Mouse (Mus musculus) layer of hippocampus, adult 18-20 months (tissue): ENCODE data around the gene Mbd4. TPM values are rescaled to one million over a fixed set of nuclear protein-coding genes. Genes with fewer than 3 reads are reported as not detected.
A peak's percentile ranks its signal among the peaks of the same experiment; 100 is the strongest.

ENCODE experiments used
- DNase-seq, 2 experiments: peaks; one replicate each; pipeline ENCODE4 v3.0.0; 2022; ENCODE audit warnings: low spot score in 2 of 2
- total RNA-seq, 2 experiments: library from RNA; stranded (reverse); gene quantifications; 2 replicates each; pipeline ENCODE4 v1.2.3; 2021

Mbd4 gene
- total RNA-seq, 2 experiments from 2014 or later, result 5.8 to 7.2 TPM

DNA sequence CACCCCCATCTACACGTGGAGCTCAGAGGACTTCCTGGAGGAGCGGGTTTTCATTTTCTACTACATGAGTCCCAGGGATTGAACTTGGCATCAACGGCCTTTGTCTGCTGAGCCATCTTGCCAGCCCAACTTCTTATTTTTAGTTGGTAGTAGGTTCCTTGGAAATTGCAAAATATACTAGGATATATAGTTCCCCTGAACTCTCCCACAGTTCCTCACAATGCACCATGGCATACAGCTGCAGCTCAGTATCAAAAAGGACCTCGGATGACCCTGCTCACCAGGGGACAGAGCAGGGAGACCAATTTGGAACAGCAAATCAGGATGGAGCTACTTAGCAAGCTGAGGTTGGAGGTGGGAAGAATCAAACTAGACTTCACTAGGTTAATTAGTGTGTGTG lies 38.1 kb downstream of the Mbd4 start:
- no peak for DNase-seq

DNA sequence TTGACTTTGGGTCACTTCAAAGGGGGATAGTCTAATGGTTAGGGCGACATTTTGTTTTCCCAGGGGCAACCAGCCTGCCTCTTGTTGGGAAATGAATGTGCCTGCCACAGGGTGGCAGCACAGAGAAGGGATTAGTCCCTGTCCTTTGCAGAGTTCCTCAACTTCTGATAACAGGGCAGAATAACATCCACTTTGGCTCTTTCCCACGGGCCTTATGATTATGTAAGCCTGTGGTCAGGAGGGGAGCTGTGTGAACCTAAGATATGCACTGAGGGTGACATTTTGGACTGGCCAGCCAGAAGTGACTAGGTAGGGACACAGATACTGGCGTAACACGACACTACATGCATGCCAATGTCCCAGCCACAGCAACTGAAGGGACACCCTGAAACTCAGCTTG lies 39.1 kb downstream of the Mbd4 start:
- peak; percentile 36 to 68 for DNase-seq

DNA sequence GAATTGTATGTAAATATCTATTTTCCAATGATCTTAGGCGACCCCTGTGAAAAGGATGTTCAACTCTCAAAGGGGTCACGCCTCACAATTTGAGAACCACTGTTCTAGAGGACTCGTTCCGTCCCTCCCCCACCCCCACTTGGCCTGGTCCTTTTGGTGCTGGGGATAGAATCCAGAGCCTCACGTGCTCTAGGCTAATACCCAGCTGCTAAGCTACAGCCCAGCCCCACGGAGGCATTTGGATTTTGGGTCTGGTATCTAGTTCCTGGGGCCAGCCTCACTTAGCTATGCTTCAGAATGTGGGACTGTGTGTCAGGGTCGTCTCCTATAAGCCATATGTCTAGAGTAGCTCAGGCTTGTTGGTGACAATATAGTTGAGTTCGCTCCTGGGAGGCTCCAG lies 41.6 kb downstream of the Mbd4 start:
- DNase-seq, result no peak

DNA sequence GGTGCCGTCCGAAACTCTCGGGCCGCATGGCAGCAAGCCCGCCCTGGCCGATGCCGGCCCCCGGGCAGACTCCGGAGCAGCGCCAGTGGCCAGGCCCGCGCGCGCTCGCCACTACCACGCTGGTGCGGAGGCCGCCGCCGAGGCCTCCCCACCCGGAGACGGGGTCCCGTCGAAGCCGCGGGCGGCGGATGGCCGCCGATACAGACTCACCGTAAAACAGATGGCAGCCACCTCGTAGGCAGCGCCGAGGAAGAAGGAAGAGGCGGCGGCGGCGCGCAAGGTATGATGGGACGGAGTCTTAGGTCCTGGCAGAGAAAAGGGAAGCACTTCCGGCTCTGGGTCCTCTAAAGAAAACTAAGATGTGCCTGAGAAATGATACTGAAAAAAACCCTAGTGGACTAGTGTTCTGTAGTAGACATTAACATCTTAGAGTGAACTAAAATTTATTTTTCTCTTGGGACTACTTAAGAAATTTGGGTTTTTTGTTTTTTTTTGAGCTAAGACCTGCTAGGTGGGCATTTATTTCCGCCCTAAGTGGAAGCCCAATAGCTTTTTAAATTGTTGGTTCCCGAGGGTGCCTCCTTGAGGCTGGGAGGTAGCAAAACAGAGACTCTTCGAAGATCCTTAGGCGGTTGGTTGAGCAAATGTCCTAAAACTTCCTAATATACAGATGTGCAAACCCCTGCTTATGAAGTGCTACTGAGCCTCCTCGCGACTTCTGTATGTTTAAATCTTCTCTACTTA lies 44.5 kb downstream of the Mbd4 start, which contains the start of gene Rpl32:
Rpl32 (minus strand) TSS at position 260 of the 744 bp plus-strand sequence.
- DNase-seq, result peak; percentile 82 to 92

DNA sequence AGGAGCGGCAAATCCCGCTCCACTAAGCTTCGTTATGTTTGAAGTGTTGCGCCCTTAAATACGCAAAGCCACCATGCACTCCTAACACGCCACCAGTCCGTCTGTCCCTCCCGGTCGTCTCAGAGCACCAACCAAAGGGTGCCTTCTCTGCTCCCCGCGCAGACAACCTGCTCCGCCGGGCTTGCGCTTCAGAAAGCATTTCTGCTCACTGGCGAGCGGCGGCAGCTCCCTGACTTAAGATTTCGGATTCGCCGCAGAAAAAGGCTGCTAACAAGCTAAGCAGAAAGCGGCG lies 45.0 kb downstream of the Mbd4 start:
- no peak for DNase-seq

DNA sequence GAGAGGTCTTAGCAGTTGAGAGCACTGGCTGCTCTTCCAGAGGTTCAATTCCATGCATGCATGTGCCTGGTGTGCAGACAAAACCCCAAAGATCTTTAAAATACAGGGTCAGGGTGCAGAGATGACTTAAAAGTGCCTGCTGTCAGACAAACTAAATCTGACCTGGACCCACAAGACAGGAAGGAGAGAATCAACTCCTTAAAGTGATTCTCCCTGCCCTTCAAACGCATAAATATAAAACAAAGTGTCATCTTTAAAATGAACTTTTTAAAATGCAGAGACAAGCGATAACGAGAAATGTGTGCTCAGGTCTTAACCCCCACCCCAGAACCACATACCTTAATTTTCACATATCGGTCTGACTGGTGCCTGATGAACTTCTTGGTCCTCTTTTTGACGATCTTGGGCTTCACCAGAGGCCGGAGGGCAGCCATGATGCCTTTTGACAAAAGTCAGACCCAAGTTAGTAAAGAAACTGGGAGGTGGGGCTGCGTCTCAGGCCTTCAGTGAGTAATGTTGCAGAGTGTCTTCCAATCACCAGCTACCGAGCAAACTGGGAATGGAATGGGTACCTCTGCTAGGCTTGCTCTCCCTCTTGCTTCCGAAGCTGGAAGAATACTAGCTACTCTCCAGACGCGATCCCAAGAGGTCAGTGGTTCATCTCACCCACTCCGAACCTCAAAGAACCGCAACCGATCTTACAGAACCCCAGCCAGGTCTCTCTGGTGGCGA lies 45.5 kb downstream of the Mbd4 start:
- no peak for DNase-seq

DNA sequence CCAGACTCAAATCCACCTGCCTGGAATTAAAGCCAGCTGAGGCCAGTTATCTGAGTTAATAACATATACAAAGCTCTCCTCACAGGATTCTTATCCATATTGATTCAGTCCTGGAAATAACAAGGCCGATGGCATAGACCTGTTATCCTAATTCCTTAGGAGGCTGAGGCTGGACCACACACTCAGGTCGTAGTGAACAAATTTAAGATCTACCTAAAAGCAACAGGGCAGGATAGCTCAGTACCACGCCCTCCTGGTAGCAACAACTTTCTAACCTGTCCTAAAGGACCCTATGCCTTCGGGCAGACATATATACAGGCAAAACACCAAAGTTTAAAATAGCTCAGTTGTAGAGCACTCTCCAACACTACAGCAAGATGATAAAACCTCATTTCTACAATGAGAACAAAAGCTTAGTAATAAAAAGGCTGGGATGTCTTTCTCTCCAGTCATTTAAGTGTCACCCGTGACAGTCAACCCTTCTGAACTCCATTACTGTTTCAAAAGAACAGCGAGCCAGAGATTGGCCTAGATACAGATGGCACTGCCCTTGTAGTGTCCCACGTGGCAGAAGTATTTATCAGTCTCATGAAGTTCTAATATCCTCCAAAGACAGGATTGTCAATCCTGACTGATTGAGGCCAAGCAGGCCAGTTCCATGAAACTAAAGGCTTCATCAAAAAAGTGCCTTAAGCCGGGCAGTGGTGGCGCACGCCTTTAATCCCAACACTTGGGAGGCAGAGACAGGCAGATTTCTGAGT lies 48.6 kb downstream of the Mbd4 start:
- DNase-seq, result no peak

DNA sequence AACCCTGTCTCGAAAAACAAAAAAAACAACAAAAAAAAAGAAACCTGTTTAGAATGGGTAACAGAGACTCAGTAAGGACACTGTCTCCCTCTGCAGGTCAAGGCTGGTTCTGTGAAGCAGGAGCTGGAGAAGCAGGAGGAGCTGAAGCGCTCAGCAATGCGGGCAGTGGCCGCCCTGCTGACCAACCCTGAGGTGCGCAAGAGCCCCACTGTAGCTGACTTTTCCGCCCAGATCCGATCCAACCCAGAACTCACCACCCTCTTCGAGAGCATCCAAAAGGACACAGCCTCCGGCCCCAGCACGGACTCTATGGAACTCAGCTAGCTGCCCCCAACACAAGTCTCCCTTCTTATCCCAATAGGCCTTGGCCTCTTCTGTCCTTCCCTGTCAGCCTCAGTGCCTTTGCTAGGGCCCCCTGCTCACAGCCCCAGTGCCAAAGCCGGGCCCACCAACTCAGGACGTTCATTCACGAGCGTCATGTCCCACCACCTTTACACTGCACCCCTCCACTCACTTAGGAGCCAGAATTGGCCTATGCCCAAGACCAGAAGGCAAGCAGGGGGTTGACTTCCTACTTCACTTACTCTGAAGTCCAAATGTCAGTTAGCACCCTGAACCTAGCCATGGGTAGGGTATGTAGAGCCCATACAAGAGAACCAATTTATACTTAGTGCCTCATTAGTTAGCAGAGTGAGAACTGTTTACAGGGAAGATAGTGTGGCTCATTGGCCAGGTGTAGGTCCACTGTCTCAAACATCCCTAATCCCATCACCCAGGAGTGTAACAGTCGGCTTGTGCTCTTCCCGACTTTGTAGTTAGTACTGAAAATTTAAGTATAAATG lies 49.4 kb downstream of the Mbd4 start:
- peak in 1 of 2 experiments; percentile 83 for DNase-seq

DNA sequence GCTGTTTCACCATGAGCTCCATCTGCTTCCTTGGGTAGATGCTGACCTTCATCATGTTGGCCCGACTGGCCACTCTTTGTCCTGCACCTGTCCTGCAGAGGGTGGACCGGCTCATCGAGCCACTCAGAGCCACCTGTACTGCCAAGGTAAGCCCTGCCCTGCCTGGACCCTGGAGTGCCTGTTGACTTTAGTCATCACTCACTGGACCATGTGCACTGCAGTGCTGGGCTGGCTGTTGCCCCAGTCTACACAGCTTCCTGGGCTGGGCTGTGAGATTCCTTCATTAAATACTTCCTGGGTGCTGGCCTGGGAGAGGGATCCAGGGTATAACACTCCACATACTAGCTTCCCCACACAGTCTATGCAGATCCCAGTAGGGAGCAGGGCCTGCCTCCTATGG lies 51.4 kb downstream of the Mbd4 start:
- DNase-seq, result no peak

DNA sequence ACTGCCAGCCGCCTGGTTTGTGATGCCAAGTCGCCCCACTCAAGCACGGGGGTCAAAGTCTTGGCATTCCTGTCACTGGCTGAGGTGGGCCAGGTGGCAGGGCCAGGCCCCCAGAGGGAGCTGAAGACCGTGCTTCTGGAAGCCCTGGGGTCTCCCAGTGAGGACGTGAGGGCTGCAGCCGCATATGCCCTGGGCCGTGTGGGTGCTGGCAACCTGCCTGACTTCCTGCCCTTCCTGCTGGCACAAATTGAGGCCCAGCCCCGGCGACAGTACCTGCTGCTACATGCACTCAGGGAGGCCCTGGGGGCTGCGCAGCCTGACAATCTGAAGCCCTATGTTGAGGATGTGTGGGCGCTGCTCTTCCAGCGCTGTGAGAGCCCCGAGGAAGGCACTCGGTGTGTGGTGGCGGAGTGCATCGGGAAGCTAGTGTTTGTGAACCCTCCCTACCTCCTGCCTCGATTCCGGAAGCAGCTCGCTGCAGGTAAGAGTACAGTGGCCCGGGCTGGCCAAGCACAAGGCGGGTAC lies 60.4 kb downstream of the Mbd4 start:
- DNase-seq, result no peak

DNA sequence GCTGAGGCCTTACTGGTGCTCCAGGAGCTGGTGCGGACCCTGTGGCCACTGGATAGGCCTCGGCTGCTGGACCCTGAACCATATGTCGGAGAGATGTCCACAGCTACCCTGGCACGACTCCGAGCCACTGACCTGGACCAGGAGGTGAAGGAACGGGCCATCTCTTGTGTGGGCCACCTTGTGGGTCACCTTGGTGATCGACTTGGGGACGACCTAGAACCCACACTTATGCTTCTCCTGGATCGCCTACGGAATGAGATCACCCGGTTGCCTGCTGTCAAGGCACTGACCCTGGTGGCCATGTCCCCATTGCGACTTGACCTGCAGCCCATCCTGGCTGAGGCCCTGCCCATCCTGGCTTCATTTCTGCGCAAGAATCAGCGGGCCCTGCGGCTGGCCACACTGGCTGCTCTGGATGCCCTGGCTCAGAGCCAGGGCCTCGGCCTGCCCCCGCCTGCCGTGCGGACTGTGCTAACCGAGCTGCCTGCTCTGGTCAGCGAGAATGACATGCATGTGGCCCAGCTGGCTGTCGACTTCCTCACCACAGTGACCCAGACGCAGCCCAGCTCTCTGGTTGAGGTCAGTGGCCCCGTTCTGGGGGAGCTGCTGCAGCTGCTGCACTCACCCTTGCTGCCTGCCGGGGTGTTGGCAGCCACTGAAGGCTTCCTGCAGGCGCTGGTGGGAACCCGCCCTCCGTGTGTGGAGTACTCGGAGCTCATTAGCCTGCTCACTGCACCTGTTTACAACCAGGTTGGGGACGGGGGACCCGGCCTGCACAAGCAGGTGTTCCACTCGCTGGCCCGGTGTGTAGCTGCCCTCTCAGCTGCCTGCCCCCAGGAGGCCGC lies 61.1 kb downstream of the Mbd4 start:
- DNase-seq, result no peak

DNA sequence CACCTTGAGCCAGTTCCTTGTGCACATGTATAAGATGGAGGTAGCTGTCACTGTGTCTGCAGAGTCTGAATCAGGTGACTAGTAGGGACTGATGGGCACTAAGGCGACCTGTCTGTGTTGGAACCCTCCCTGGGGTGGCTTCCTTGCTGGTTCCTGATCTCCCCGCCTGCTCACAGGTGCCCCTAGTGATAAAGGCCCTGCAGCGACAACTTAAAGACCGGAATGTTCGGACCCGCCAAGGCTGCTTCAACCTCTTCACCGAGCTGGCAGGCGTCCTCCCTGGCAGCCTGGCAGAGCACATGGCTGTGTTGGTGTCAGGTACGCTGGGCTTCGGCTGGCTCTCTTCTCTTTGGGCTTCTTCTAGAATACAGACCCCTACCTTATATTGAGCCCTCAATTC lies 62.2 kb downstream of the Mbd4 start:
- DNase-seq, result no peak

Other genes starting within 250 kb of the Mbd4 start
- 10 to 100 TPM; 78.5 to 79.3 TPM for gene Raf1, start 176.7 kb downstream of the Mbd4 start, total RNA-seq
- under 1 TPM in 1 of 2 experiments, not detected in 1; 0.52 TPM for gene Tmem40, start 91.0 kb downstream of the Mbd4 start, total RNA-seq
- 1 to 10 TPM; 2.7 to 2.8 TPM for gene Cand2, start 78.8 kb downstream of the Mbd4 start, total RNA-seq
- 100 to 1,000 TPM; 497 to 528 TPM for gene Rpl32, start 44.6 kb downstream of the Mbd4 start, total RNA-seq
- 1 to 10 TPM; 3.2 to 4.0 TPM for gene Efcab12, start 15.0 kb downstream of the Mbd4 start, total RNA-seq
- gene Ift122, start 99 bp upstream of the Mbd4 start, total RNA-seq, result 10 to 100 TPM; 26.4 to 33.5 TPM
- gene Rho, start 78.4 kb upstream of the Mbd4 start, total RNA-seq, result 1 to 10 TPM in 1 of 2 experiments, under 1 TPM in 1; 0.89 to 1.0 TPM
- not detected for gene H1foo, start 91.6 kb upstream of the Mbd4 start, total RNA-seq
- gene Plxnd1, start 141.6 kb upstream of the Mbd4 start, total RNA-seq, result 10 to 100 TPM; 22.0 to 23.0 TPM